Mouse (Mus musculus): ENCODE results near the gene Mdm2.

DNA sequence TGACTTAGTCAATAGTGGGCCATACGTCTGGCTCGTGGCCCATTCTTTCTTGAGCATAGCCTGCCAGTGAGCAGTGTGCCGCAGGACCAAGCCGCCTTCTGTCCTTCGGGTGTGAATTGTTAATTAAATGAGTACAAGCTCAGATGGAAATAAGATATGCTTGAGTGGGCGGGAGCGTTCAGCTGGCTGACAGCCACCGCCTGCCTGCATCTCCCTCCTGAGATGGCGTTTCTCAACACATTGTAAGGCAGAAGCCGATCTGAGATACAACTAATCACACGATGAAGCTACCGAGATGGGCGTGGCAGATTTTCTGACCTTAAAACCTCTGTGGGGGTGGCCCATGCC, 63.4 kb downstream of the Mdm2 start:
- TF ChIP-seq EP300 (IDR thresholded peaks at IDR 0.05; ENCODE audit: low read depth in 1 of 2, low read length in 2 of 2) (no peak), SIN3A (IDR thresholded peaks at IDR 0.05; ENCODE audit: low read length) (no peak), CTCF (IDR thresholded peaks at IDR 0.05 in 2 of 3, conservative IDR thresholded peaks at IDR 0.05 in 1 of 3; ENCODE audit: control insufficient read depth in 1 of 3, insufficient read depth in 1 of 3, low read depth in 2 of 3, low read length in 3 of 3, poor library complexity in 1 of 3, severe bottlenecking in 1 of 3) (no peak), NELFE (IDR thresholded peaks at IDR 0.05; ENCODE audit: low read depth, low read length) (no peak), SMC3 (IDR thresholded peaks at IDR 0.05; ENCODE audit: low read depth, low read length) (no peak), POLR2A (IDR thresholded peaks at IDR 0.05; ENCODE audit: control insufficient read depth in 1 of 2, insufficient read depth in 1 of 2, low read depth in 1 of 2, low read length in 2 of 2, poor library complexity in 1 of 2) (no peak), E2F4 (IDR thresholded peaks at IDR 0.05; ENCODE audit: borderline replicate concordance, low read depth, low read length) (no peak), ZNF384 (IDR thresholded peaks at IDR 0.05; ENCODE audit: low read depth, low read length) (no peak), POLR2AphosphoS5 (IDR thresholded peaks at IDR 0.05; ENCODE audit: borderline replicate concordance, low read depth, low read length) (no peak), KAT2A (conservative IDR thresholded peaks at IDR 0.05; ENCODE audit: low read depth, low read length) (no peak), JUND (IDR thresholded peaks at IDR 0.05; ENCODE audit: low read depth, low read length) (no peak), GATA1 (IDR thresholded peaks at IDR 0.05; ENCODE audit: low read depth, low read length) (no peak), GABPA (IDR thresholded peaks at IDR 0.05; ENCODE audit: low read depth, low read length) (no peak)
